Mouse (Mus musculus) brown adipose tissue, adult 24 weeks (tissue): ENCODE data around the gene Olfr705. TPM values are rescaled to one million over a fixed set of nuclear protein-coding genes. Genes with fewer than 3 reads are reported as not detected.
"Not testable (repeated sequence)": the region's sequence is repeated elsewhere in the genome, so short reads cannot be mapped to it uniquely, and the experiment has no call there.

Source experiments
- H3K27ac ChIP-seq: fragments of 200-500 bp; replicated peaks from 2 replicates; pipeline ENCODE4 v1.5.1; 2012; ENCODE audit warnings: low read depth, mild to moderate bottlenecking, low read length
- H3K4me1 ChIP-seq: fragments of 200-500 bp; 2 replicates; pipeline ENCODE4 v1.6.1; 2012; ENCODE audit warnings: low read length, mixed read lengths; ENCODE audit not compliant: control insufficient read depth, insufficient read depth, insufficient read length
- H3K4me3 ChIP-seq: fragments of 200-500 bp; 2 replicates; pipeline ENCODE4 v1.5.1; 2012; ENCODE audit warnings: low read depth, mild to moderate bottlenecking, low read length, moderate library complexity; ENCODE audit not compliant: insufficient read depth
- polyA plus RNA-seq: library from polyadenylated mRNA; stranded (reverse); fragments of >200 nt; gene quantifications from 2 replicates; pipeline ENCODE4 v1.2.4, GENCODE M21; 2012; ENCODE audit not compliant: missing spikeins, insufficient read depth, insufficient read length

The Olfr705 gene
- not detected in 2 replicates for polyA plus RNA-seq

- Histone ChIP-seq H3K27ac (no peak within 1 kb of the TSS), H3K4me1 (no peaks in the 10 kb centered on the region), H3K4me3 (no peak within 1 kb of the TSS)
Measured at GRCm38 (mm10) chr7:106876791-106877190, at the start of gene Olfr705. TSS of gene Olfr705 (minus strand) at chr7:106876891.

DNA sequence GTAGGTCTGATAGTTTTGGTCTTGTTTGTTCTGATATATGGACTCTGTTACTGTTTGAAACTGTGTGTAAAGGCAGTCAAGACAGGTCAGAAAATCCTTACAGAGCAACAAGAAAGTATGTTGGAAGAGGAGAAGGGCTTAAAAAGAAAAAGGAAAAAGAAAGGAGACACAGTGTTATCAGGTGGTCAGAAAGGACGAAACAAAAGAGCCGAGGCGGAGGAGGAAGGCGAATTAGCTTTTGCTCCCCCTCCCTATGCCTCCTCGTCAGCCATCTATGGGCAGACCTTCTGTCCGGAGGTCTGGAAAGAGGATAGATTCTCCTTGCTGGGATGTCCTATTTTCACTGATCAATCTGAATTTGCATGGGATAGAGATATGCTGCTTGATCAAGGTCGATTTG lies 44.3 kb upstream of the Olfr705 start:
- H3K4me1 ChIP-seq, H3K4me3 ChIP-seq, H3K27ac ChIP-seq: not testable (repeated sequence)

GRCm38 (mm10) chr7:106907676-106908075 lies 31.0 kb upstream of the Olfr705 start, which contains the start of gene Olfr1532-ps1:
TSS of gene Olfr1532-ps1 (plus strand) at chr7:106908001.
- Histone ChIP-seq H3K4me1 (no peaks in the 10 kb centered on the region), H3K27ac (no peak within 1 kb of the TSS)

DNA sequence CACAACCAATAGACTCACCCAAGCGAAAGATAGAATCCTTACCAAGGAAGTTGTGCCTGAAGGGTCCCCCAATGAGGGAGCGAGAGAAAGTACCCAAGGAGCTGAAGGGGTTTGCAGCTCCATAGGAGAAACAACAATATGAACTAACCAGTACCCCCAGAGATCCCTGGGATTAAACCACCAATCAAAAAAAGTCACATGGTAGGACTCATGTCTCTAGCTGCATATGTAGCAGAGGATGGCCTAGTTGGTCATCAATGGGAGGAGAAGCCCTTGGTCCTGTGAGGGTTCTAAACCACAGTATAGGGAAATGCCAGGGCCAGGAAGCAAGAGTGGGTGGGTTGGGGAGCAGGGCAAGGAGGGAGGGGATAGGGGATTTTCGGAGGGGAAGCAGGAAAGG lies 24.4 kb upstream of the Olfr705 start, which contains the start of gene Olfr707:
TSS of gene Olfr707 (minus strand) at position 101 of the 400 bp plus-strand sequence.
- H3K4me3 ChIP-seq, H3K4me1 ChIP-seq, H3K27ac ChIP-seq: not testable (repeated sequence)

More at GRCm38 (mm10) chr7:106907676-106908075, 31.0 kb upstream of the Olfr705 start, which contains the start of gene Olfr1532-ps1:
- no peak within 1 kb of the TSS for H3K4me3 ChIP-seq

DNA sequence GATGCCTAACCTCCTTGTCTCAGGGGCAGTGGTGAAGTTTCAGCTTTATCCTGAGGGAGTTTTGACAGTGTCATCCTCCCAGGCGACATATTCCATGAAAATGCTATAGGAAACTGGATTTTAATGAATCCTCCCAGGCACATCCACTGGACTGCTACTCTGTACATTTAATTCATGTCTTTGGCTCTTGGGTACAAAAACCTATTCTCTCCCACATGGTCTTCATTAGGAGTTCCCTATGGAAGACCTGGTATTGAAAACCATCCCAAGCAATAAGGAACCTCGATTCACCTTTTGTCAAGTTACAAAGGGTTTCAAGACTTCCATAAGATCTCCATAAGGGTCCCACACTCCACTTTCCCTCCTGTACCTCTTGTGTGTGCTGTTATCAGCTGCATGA lies 11.4 kb upstream of the Olfr705 start, which contains the start of gene Olfr706:
TSS of gene Olfr706 (minus strand) at position 101 of the 400 bp plus-strand sequence.
- Histone ChIP-seq H3K4me1 (no peaks in the 10 kb centered on the region), H3K4me3 (no peak within 1 kb of the TSS), H3K27ac (no peak within 1 kb of the TSS)

DNA sequence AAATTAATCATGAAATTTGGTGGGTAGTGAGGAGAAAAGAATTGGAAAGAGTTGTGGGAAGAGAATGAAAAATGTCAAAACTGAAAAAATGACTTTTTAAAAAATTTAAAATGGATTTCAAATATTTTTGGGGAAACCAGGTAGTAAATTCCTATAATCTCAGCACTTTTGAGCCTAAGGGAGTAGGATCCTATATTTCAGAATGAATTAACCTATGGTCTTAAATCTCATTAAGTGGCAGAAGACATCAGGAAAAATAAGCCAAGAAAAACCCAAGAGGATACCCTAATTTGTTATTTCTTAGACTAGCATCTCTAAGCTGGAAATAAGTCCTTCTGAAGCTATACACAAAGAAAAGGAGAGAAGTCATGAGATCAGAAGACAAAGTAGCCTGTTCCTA lies 13.8 kb downstream of the Olfr705 start, which contains the start of gene Olfr704:
TSS of gene Olfr704 (plus strand) at position 301 of the 400 bp plus-strand sequence.
- H3K4me3 ChIP-seq, result no peak within 1 kb of the TSS

DNA sequence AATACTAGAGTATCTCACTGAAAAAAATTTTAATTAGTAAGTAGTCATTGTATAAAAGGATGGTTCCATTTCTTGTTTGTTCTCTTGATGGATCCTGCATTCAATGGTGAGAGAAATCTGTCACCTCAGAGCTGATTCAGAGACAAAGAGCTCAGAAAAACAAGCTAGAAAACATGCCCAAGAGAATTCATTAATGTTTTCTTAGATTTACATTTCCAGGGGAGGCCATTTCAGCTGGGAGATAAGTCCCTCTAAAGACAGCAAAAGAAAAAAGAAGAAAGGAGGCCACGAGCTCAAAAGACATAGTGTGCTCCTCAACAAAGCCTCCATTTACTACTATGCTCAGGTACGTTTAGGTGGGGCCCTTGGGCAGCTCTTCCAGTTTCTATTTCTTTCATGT lies 33.6 kb downstream of the Olfr705 start, which contains the start of gene Olfr703:
TSS of gene Olfr703 (plus strand) at position 301 of the 400 bp plus-strand sequence.
- Histone ChIP-seq H3K4me3 (no peak within 1 kb of the TSS), H3K4me1 (no peaks in the 10 kb centered on the region), H3K27ac (no peak within 1 kb of the TSS)

More for the DNA sequence above, 13.8 kb downstream of the Olfr705 start, which contains the start of gene Olfr704:
- H3K27ac ChIP-seq, result no peak within 1 kb of the TSS
- no peaks in the 10 kb centered on the region for H3K4me1 ChIP-seq

GRCm38 (mm10) chr7:106833793-106834192 lies 42.9 kb downstream of the Olfr705 start, which contains the start of gene Olfr702:
TSS of gene Olfr702 (minus strand) at chr7:106833893.
- Histone ChIP-seq H3K27ac (no peak within 1 kb of the TSS), H3K4me3 (no peak within 1 kb of the TSS), H3K4me1 (no peaks in the 10 kb centered on the region)

Other genes starting within 250 kb of the Olfr705 start
- gene Olfr693, start 196.3 kb downstream of the Olfr705 start, polyA plus RNA-seq, result not detected in 2 replicates
- gene Olfr694, start 185.1 kb downstream of the Olfr705 start, polyA plus RNA-seq, result not detected in 2 replicates
- gene Olfr695, start 160.5 kb downstream of the Olfr705 start, polyA plus RNA-seq, result not detected in 2 replicates
- not detected in 2 replicates for gene Olfr697, start 134.4 kb downstream of the Olfr705 start, polyA plus RNA-seq
- gene Olfr698, start 121.5 kb downstream of the Olfr705 start, polyA plus RNA-seq, result not detected in 2 replicates
- gene Olfr699, start 83.7 kb downstream of the Olfr705 start, polyA plus RNA-seq, result not detected in 2 replicates
- gene Olfr700, start 68.1 kb downstream of the Olfr705 start, polyA plus RNA-seq, result not detected in 2 replicates
- not detected in 2 replicates for gene Olfr701, start 62.8 kb downstream of the Olfr705 start, polyA plus RNA-seq
- not detected in 2 replicates for gene Olfr702, start 43.0 kb downstream of the Olfr705 start, polyA plus RNA-seq
- not detected in 2 replicates for gene Olfr703, start 33.5 kb downstream of the Olfr705 start, polyA plus RNA-seq
- not detected in 2 replicates for gene Olfr704, start 13.7 kb downstream of the Olfr705 start, polyA plus RNA-seq
- not detected in 2 replicates for gene Olfr706, start 11.3 kb upstream of the Olfr705 start, polyA plus RNA-seq
- not detected in 2 replicates for gene Olfr707, start 24.4 kb upstream of the Olfr705 start, polyA plus RNA-seq
- gene Olfr1532-ps1, start 31.1 kb upstream of the Olfr705 start, polyA plus RNA-seq, result not detected in 2 replicates
- gene Olfr709-ps1, start 55.3 kb upstream of the Olfr705 start, polyA plus RNA-seq, result not detected in 2 replicates
- gene Olfr710, start 71.4 kb upstream of the Olfr705 start, polyA plus RNA-seq, result not detected in 2 replicates
- not detected in 2 replicates for gene Olfr6, start 87.0 kb upstream of the Olfr705 start, polyA plus RNA-seq
- gene Olfr711, start 98.6 kb upstream of the Olfr705 start, polyA plus RNA-seq, result not detected in 2 replicates
- not detected in 2 replicates for gene Olfr2, start 129.2 kb upstream of the Olfr705 start, polyA plus RNA-seq
- gene Olfr713, start 154.3 kb upstream of the Olfr705 start, polyA plus RNA-seq, result not detected in 2 replicates
- gene Olfr714, start 194.1 kb upstream of the Olfr705 start, polyA plus RNA-seq, result not detected in 2 replicates
- gene Olfr17, start 216.3 kb upstream of the Olfr705 start, polyA plus RNA-seq, result not detected in 2 replicates
- not detected in 2 replicates for gene Olfr715b, start 233.5 kb upstream of the Olfr705 start, polyA plus RNA-seq